9 mouse cellular contexts compared by ENCODE assay signal in genomic region chr19:10012827-10013278, GRCm38 (mm10). TPM values are rescaled to one million over a fixed set of nuclear protein-coding genes. Genes with fewer than 3 reads are reported as not detected.
DNase-seq lines count a peak whose midpoint lies in the region; ATAC-seq lines count a peak whose summit lies in the region.
"Had no signal": no experiment of that assay in that cellular context is flagged by ENCODE, and none has a peak within 500 bp of the region (broad histone marks: within the 10 kb centered on the region; RNA-seq: fewer than 3 reads in every experiment).

No protein-coding gene starts in this region.

- no peaks in the 10 kb centered on the region for H3K36me3 ChIP-seq in limb, embryonic 12.5 days
- no peaks in the 10 kb centered on the region for H3K36me3 ChIP-seq in neural tube, embryonic 15.5 days

- peak; percentile 56 for DNase-seq in ovary, postnatal 14 days (ENCODE audit: low spot score)
- no peak for DNase-seq in ovary, adult 18-20 months (ENCODE audit: low spot score)
- peak; percentile 80 for DNase-seq in heart, adult 8-10 months (ENCODE audit: low spot score)
- no peak for DNase-seq in T-cell, adult 2 months (ENCODE audit: low spot score)
- no peak for DNase-seq in thymus, postnatal 4 days
- DNase-seq in left cerebral cortex, adult 11 months (ENCODE audit: low spot score) = no peak

- 5% methylated on average over 6 of the region's 6 CpGs for WGBS in limb, embryonic 12.5 days
- WGBS in neural tube, embryonic 15.5 days = 42% methylated on average over 6 of the region's 6 CpGs

- peaks cover 43% of the 10 kb centered on the region for H3K4me1 ChIP-seq in limb, embryonic 12.5 days (replicated peaks)
- H3K4me1 ChIP-seq in neural tube, embryonic 15.5 days = peaks cover 6% of the 10 kb centered on the region; the same call in 1 of the 2 replicates

- H3K4me2 ChIP-seq in limb, embryonic 12.5 days = peak overlapping the region; percentile 34; the same call in 1 of the 2 replicates
- H3K4me2 ChIP-seq in neural tube, embryonic 15.5 days = no peak overlapping the region

- H3K27me3 ChIP-seq in limb, embryonic 12.5 days = no peaks in the 10 kb centered on the region
- no peaks in the 10 kb centered on the region for H3K27me3 ChIP-seq in neural tube, embryonic 15.5 days (replicated peaks)

- peak; percentile 19; the same call in 1 of the 2 replicates for ATAC-seq in limb, embryonic 12.5 days (ENCODE audit: insufficient number of reproducible peaks, insufficient read depth, low FRiP score, low TSS enrichment, low read depth)
- ATAC-seq in neural tube, embryonic 15.5 days (ENCODE audit: low FRiP score) = no peak

- H3K9me3 ChIP-seq in limb, embryonic 12.5 days = no peaks in the 10 kb centered on the region
- no peaks in the 10 kb centered on the region for H3K9me3 ChIP-seq in neural tube, embryonic 15.5 days (replicated peaks)
- H3K9me3 ChIP-seq: megakaryocyte, embryonic 14.5 days had no signal

- H3K4me3 ChIP-seq in limb, embryonic 12.5 days (replicated peaks) = no peak overlapping the region
- H3K4me3 ChIP-seq in neural tube, embryonic 15.5 days (replicated peaks) = no peak overlapping the region
- H3K4me3 ChIP-seq: megakaryocyte, embryonic 14.5 days had no signal

- H3K27ac ChIP-seq in limb, embryonic 12.5 days = peak overlapping the region; percentile 96
- H3K27ac ChIP-seq in neural tube, embryonic 15.5 days (replicated peaks) = peak overlapping the region; percentile 54

- peak overlapping the region; percentile 42; the same call in 1 of the 2 replicates for H3K9ac ChIP-seq in limb, embryonic 12.5 days (replicated peaks)
- H3K9ac ChIP-seq in neural tube, embryonic 15.5 days (replicated peaks) = no peak overlapping the region

RNA-seq across cellular contexts. Expression of gene Rab3il1, which starts 11.4 kb away (rescaled TPM):
- total RNA-seq in heart, adult 8-10 months (2022) = 1 to 10 TPM; 6.3 to 8.1 (median 7.5) TPM
- 32.0 and 35.8 TPM in 2 replicates for polyA plus RNA-seq in limb, embryonic 12.5 days (2016; fragmentation: Nextera tagmentation; extraction: Ambion mirVana)
- polyA plus RNA-seq in neural tube, embryonic 15.5 days (2015; fragmentation: Nextera tagmentation; extraction: Ambion mirVana) = 21.4 and 22.5 TPM in 2 replicates

RNA-seq across cellular contexts. Expression of gene Best1, which starts 11.4 kb away (rescaled TPM):
- under 1 TPM in 2 of 4 experiments, not detected in 2; 0.14 to 0.65 TPM for total RNA-seq in heart, adult 8-10 months (2022)
- 2.2 and 2.3 TPM in 2 replicates for polyA plus RNA-seq in limb, embryonic 12.5 days (2016; fragmentation: Nextera tagmentation; extraction: Ambion mirVana)
- 2.1 and 2.3 TPM in 2 replicates for polyA plus RNA-seq in neural tube, embryonic 15.5 days (2015; fragmentation: Nextera tagmentation; extraction: Ambion mirVana)

RNA-seq across cellular contexts. Expression of gene Fads3, which starts 28.5 kb away (rescaled TPM):
- total RNA-seq in heart, adult 8-10 months (2022) = 10 to 100 TPM; 34.9 to 43.8 (median 37.4) TPM
- polyA plus RNA-seq in limb, embryonic 12.5 days (2016; fragmentation: Nextera tagmentation; extraction: Ambion mirVana) = 5.8 and 5.9 TPM in 2 replicates
- 30.3 and 32.3 TPM in 2 replicates for polyA plus RNA-seq in neural tube, embryonic 15.5 days (2015; fragmentation: Nextera tagmentation; extraction: Ambion mirVana)

RNA-seq across cellular contexts. Expression of gene Fth1, which starts 32.5 kb away (rescaled TPM):
- 1,000 to 10,000 TPM; 2,773 to 3,210 (median 2,950) TPM for total RNA-seq in heart, adult 8-10 months (2022)
- 1,334 and 1,385 TPM in 2 replicates for polyA plus RNA-seq in limb, embryonic 12.5 days (2016; fragmentation: Nextera tagmentation; extraction: Ambion mirVana)
- polyA plus RNA-seq in neural tube, embryonic 15.5 days (2015; fragmentation: Nextera tagmentation; extraction: Ambion mirVana) = 1,798 and 1,858 TPM in 2 replicates

Comparison
In these comparisons a context has a peak if more than half of its experiments do, and no peak if none do; other contexts are left out.
1. DNase-seq: peak in ovary, postnatal 14 days (single experiment) and heart, adult 8-10 months (single experiment); none in ovary, adult 18-20 months (single experiment), T-cell, adult 2 months (single experiment), thymus, postnatal 4 days (single experiment) and left cerebral cortex, adult 11 months (single experiment).